Mouse (Mus musculus): ENCODE measurements at regions not wholly inside any gene's neighbourhood (a gene's known extent, or its start where the extent isn't known, plus 50 kb on each side); places are given as distances from the start of the nearest gene placed in this dataset.

GRCm38 (mm10) chr5:148611323-148611722 is 58.7 kb upstream of the Ubl3 start:
- Histone ChIP-seq H3K9ac (ENCODE audit: low read depth, low read length, severe bottlenecking) (no peak overlapping the region), H3K4me3 (replicated peaks; ENCODE audit: low read length) (no peak overlapping the region), H3K4me2 (replicated peaks; ENCODE audit: low read depth, low read length, severe bottlenecking) (no peak overlapping the region), H3K27ac (replicated peaks; ENCODE audit: low read depth, low read length) (no peak overlapping the region), H3K9me3 (ENCODE audit: control insufficient read depth, low read length) (no peaks in the 10 kb centered on the region), H3K36me3 (ENCODE audit: control insufficient read depth, insufficient read depth, low read length) (no peaks in the 10 kb centered on the region), H3K27me3 (ENCODE audit: control insufficient read depth, insufficient read depth, low read length) (no peaks in the 10 kb centered on the region), H3K4me1 (ENCODE audit: control insufficient read depth, insufficient read depth, low read length) (peaks cover 22% of the 10 kb centered on the region)
- ATAC-seq (ENCODE audit: low FRiP score, low read depth) (no peak), DNase-seq (ENCODE audit: low spot score) (no peak)
- WGBS, result 38% methylated on average over 5 of the region's 5 CpGs
- TF ChIP-seq POLR2A (IDR thresholded peaks at IDR 0.05; ENCODE audit: borderline replicate concordance, extremely low read depth, insufficient read depth, insufficient read length), result no peak

- ATAC-seq (ENCODE audit: low FRiP score, low read depth), result no peak
- 61% methylated on average over 9 of the region's 9 CpGs for WGBS
Observed at GRCm38 (mm10) chr5:148609506-148609880, 56.9 kb upstream of the Ubl3 start.

DNA sequence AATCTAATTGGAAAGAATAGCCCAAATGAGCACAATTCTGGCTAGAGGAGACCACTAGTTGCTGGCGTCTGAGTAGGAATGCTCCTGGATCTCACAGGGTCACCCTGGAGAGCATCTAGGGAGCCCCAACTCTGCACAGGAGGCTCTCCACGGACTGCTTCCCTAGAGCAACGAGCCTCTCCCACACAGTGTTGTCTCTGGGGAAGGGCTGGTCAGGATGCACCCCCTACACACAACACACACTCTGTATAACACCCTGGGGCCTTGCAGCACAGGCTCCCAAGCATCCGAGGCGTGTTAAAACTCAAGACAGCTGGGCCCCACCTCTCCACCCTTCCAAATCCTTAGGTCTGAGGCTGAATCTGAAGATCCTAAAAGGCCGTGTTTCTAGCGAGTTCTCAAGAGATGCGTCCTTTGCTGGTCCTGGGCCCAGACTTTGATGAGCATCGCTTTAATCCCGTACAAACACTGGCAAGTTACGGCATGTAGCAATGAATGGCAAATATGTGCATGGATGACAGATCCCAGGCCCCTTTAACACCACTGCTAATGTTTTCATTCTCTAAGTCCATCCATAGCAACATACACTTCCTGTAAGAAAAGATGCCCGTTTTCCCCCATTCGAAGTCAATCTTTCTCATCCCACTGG is 56.4 kb upstream of the Ubl3 start:
- WGBS, result 71% methylated on average over 13 of the region's 13 CpGs
- no peak overlapping the region for H3K27ac ChIP-seq (replicated peaks; ENCODE audit: low read depth, low read length)
- DNase-seq (ENCODE audit: low spot score), result no peak

More at GRCm38 (mm10) chr5:148609506-148609880, 56.9 kb upstream of the Ubl3 start:
- no peak for DNase-seq (ENCODE audit: low spot score)
- H3K9ac ChIP-seq (ENCODE audit: low read depth, low read length, severe bottlenecking), result no peak overlapping the region
- H3K9me3 ChIP-seq (ENCODE audit: control insufficient read depth, low read length), result no peaks in the 10 kb centered on the region
- no peak overlapping the region for H3K4me2 ChIP-seq (replicated peaks; ENCODE audit: low read depth, low read length, severe bottlenecking)
- peaks cover 14% of the 10 kb centered on the region for H3K4me1 ChIP-seq (ENCODE audit: control insufficient read depth, insufficient read depth, low read length)
- no peak for TF ChIP-seq POLR2A (IDR thresholded peaks at IDR 0.05; ENCODE audit: borderline replicate concordance, extremely low read depth, insufficient read depth, insufficient read length)
- H3K36me3 ChIP-seq (ENCODE audit: control insufficient read depth, insufficient read depth, low read length), result no peaks in the 10 kb centered on the region
- H3K27ac ChIP-seq (replicated peaks; ENCODE audit: low read depth, low read length), result no peak overlapping the region
- no peak overlapping the region for H3K4me3 ChIP-seq (replicated peaks; ENCODE audit: low read length)
- no peaks in the 10 kb centered on the region for H3K27me3 ChIP-seq (ENCODE audit: control insufficient read depth, insufficient read depth, low read length)

DNA sequence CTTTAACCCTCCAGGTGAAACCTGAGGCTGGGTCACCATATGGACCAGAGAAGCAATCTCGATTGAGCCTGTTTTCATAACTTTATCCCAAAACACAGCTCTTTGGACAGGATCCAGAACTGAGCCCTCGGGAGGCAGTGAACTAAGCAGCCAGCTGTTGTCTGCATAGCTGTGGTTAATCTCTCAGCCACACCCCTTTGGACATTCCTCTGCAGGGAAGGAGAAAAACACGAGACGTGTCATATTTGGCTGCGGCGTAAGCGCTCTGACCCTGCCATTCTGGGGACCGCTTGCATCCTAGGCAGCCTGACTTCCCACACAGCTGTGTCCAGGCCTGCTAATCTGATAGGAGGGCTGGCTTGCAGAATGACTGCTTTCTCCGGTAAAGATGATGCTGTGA is 55.6 kb upstream of the Ubl3 start:
- Histone ChIP-seq H3K27ac (replicated peaks; ENCODE audit: low read depth, low read length) (no peak overlapping the region), H3K27me3 (ENCODE audit: control insufficient read depth, insufficient read depth, low read length) (no peaks in the 10 kb centered on the region), H3K4me3 (replicated peaks; ENCODE audit: low read length) (no peak overlapping the region)

More for the DNA sequence above, 56.4 kb upstream of the Ubl3 start:
- no peak for TF ChIP-seq POLR2A (IDR thresholded peaks at IDR 0.05; ENCODE audit: borderline replicate concordance, extremely low read depth, insufficient read depth, insufficient read length)
- no peak overlapping the region for H3K4me2 ChIP-seq (replicated peaks; ENCODE audit: low read depth, low read length, severe bottlenecking)
- H3K27me3 ChIP-seq (ENCODE audit: control insufficient read depth, insufficient read depth, low read length), result no peaks in the 10 kb centered on the region
- H3K36me3 ChIP-seq (ENCODE audit: control insufficient read depth, insufficient read depth, low read length), result no peaks in the 10 kb centered on the region
- no peaks in the 10 kb centered on the region for H3K9me3 ChIP-seq (ENCODE audit: control insufficient read depth, low read length)
- no peak overlapping the region for H3K4me3 ChIP-seq (replicated peaks; ENCODE audit: low read length)
- H3K4me1 ChIP-seq (ENCODE audit: control insufficient read depth, insufficient read depth, low read length), result peaks cover 14% of the 10 kb centered on the region
- no peak overlapping the region for H3K9ac ChIP-seq (ENCODE audit: low read depth, low read length, severe bottlenecking)
- ATAC-seq (ENCODE audit: low FRiP score, low read depth), result no peak

DNA sequence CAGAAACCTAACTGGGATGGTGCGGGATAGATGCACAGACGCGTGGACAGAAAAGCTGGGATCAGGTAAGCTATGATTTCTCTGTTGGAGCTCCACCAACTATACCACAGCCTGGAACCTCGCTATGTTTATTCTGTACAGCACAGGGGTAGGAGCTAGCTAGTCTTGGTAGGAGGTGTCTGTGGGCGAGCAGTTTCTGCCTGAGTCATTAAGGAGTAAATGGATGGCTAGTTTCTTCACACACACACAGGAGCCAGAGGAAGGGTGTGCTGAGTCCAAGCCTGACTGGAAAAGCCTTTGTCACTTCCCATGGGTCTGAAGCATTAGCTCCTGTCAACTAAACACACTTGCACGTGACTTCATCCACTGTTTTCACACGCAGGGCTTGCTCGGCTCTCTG is 53.1 kb upstream of the Ubl3 start:
- H3K27ac ChIP-seq (replicated peaks; ENCODE audit: low read depth, low read length), result no peak overlapping the region
- 89% methylated on average over 8 of the region's 8 CpGs for WGBS
- no peaks in the 10 kb centered on the region for H3K9me3 ChIP-seq (ENCODE audit: control insufficient read depth, low read length)
- no peak overlapping the region for H3K9ac ChIP-seq (ENCODE audit: low read depth, low read length, severe bottlenecking)
- no peak for ATAC-seq (ENCODE audit: low FRiP score, low read depth)
- peaks cover 14% of the 10 kb centered on the region for H3K4me1 ChIP-seq (ENCODE audit: control insufficient read depth, insufficient read depth, low read length)
- no peak overlapping the region for H3K4me3 ChIP-seq (replicated peaks; ENCODE audit: low read length)
- H3K27me3 ChIP-seq (ENCODE audit: control insufficient read depth, insufficient read depth, low read length), result no peaks in the 10 kb centered on the region
- no peaks in the 10 kb centered on the region for H3K36me3 ChIP-seq (ENCODE audit: control insufficient read depth, insufficient read depth, low read length)
- DNase-seq (ENCODE audit: low spot score), result no peak
- H3K4me2 ChIP-seq (replicated peaks; ENCODE audit: low read depth, low read length, severe bottlenecking), result no peak overlapping the region
- no peak for TF ChIP-seq POLR2A (IDR thresholded peaks at IDR 0.05; ENCODE audit: borderline replicate concordance, extremely low read depth, insufficient read depth, insufficient read length)

More for the DNA sequence above, 55.6 kb upstream of the Ubl3 start:
- peak; percentile 88 for DNase-seq (ENCODE audit: low spot score)
- WGBS, result 15% methylated on average over 9 of the region's 9 CpGs
- peak; percentile 93 for ATAC-seq (ENCODE audit: low FRiP score, low read depth)
- Histone ChIP-seq H3K9me3 (ENCODE audit: control insufficient read depth, low read length) (no peaks in the 10 kb centered on the region), H3K36me3 (ENCODE audit: control insufficient read depth, insufficient read depth, low read length) (no peaks in the 10 kb centered on the region), H3K4me1 (ENCODE audit: control insufficient read depth, insufficient read depth, low read length) (peaks cover 14% of the 10 kb centered on the region), H3K4me2 (replicated peaks; ENCODE audit: low read depth, low read length, severe bottlenecking) (no peak overlapping the region), H3K9ac (ENCODE audit: low read depth, low read length, severe bottlenecking) (no peak overlapping the region)
- no peak for TF ChIP-seq POLR2A (IDR thresholded peaks at IDR 0.05; ENCODE audit: borderline replicate concordance, extremely low read depth, insufficient read depth, insufficient read length)
